Mouse (Mus musculus): ENCODE measurements around the gene 1700023F06Rik. TPM values are rescaled to one million over a fixed set of nuclear protein-coding genes. Genes with fewer than 3 reads are reported as not detected.

1700023F06Rik gene
- polyA plus RNA-seq, 1 experiment, result not detected

GRCm38 (mm10) chr11:103247504-103248177 lies 39.3 kb upstream of the 1700023F06Rik start:
- DNase-seq (ENCODE audit: low read depth in 1 of 2, low spot score in 2 of 2), result peak in 1 of 2 experiments; percentile 46
- 66% methylated on average over 11 of the region's 11 CpGs for WGBS
- Histone ChIP-seq H3K4me1 (ENCODE audit: control insufficient read depth, insufficient read depth, insufficient read length) (peaks cover 43% of the 10 kb centered on the region; the same call in 1 of the 2 replicates), H3K27me3 (ENCODE audit: control insufficient read depth, insufficient read depth, low read length) (no peaks in the 10 kb centered on the region), H3K4me3 (ENCODE audit: extremely low read depth, insufficient read depth, insufficient read length) (no peak overlapping the region), H3K27ac (ENCODE audit: insufficient read depth, low read length) (peak overlapping the region; percentile 74), H3K36me3 (ENCODE audit: control insufficient read depth, insufficient read depth, low read length) (no peaks in the 10 kb centered on the region)
- no peak for TF ChIP-seq CTCF (IDR thresholded peaks at IDR 0.05; ENCODE audit: extremely low read depth, insufficient read depth, insufficient read length, insufficient replicate concordance)
- TF ChIP-seq POLR2A (IDR thresholded peaks at IDR 0.05; ENCODE audit: low read depth, low read length), result no peak

DNA sequence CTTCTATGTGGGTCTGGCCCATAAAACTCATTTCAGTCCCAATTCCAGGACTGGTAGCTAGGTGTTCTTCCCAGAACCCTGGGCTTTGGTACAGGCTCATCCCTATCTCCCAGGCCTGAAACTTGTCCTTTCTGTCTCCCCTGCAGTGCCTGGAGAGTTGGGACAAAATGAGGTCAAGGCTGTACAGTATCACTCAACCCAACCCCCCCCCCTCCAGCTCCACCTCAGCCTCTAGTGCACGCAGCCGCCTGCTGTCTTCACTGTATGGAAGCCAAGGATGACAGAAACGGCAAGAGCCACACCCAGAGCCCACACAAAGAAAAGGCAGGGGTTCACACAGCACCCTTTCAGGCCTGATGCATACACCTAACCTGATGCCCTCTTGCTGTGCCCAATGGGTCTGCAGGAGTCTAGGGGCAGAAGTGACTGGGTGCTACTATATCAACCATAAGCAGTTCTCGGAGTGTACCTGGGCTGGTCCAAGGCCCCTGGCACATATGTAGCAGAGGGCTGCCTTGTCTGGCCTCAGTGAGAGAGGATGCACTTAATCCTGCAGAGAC lies 38.5 kb upstream of the 1700023F06Rik start:
- Histone ChIP-seq H3K36me3 (ENCODE audit: control insufficient read depth, insufficient read depth, low read length) (peaks cover 3% of the 10 kb centered on the region), H3K27me3 (ENCODE audit: control insufficient read depth, insufficient read depth, low read length) (no peaks in the 10 kb centered on the region), H3K27ac (ENCODE audit: insufficient read depth, low read length) (peak overlapping the region; percentile 31; the same call in 1 of the 2 replicates), H3K4me3 (ENCODE audit: extremely low read depth, insufficient read depth, insufficient read length) (no peak overlapping the region), H3K4me1 (ENCODE audit: control insufficient read depth, insufficient read depth, insufficient read length) (peaks cover 36% of the 10 kb centered on the region; the same call in 1 of the 2 replicates)
- WGBS, result 62% methylated on average over 4 of the region's 4 CpGs
- TF ChIP-seq CTCF (IDR thresholded peaks at IDR 0.05; ENCODE audit: extremely low read depth, insufficient read depth, insufficient read length, insufficient replicate concordance), result no peak
- TF ChIP-seq POLR2A (IDR thresholded peaks at IDR 0.05; ENCODE audit: low read depth, low read length), result no peak
- no peak for DNase-seq (ENCODE audit: low read depth in 1 of 2, low spot score in 2 of 2)

DNA sequence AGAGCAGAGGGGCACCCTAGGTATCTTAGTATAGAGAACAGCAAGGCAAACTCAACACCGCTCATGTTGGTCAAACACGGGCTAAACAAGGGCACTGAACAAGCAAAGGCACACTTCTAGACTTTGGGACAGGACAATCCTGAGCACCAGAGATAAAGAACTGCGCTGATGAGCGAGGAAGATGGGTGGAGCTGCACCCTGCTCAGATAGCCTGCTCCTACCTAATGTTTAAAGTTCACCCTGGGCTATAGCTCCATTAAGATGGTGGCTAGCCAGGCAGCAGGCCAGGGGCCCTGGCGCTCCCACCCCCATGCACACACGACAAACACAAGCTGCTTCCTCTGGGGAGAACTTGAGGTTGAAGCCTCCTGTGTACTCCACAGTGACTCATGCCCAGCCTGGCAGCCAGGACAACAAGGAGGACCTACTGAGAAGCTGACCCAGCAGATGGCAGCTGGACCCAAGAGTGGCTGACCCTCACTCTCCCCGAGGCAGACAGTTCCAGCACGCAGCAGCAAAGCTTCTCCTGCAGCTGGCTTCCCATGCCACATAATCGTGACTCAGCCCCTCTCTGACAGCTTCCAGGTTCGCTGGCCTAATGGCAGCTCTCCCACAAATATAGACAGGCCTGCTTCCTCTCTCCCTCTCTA lies 37.8 kb upstream of the 1700023F06Rik start:
- H3K27ac ChIP-seq (ENCODE audit: insufficient read depth, low read length), result peak overlapping the region; percentile 33
- no peak for DNase-seq (ENCODE audit: low read depth in 1 of 2, low spot score in 2 of 2)
- peaks cover 36% of the 10 kb centered on the region; the same call in 1 of the 2 replicates for H3K4me1 ChIP-seq (ENCODE audit: control insufficient read depth, insufficient read depth, insufficient read length)
- TF ChIP-seq CTCF (IDR thresholded peaks at IDR 0.05; ENCODE audit: extremely low read depth, insufficient read depth, insufficient read length, insufficient replicate concordance) (no peak), POLR2A (IDR thresholded peaks at IDR 0.05; ENCODE audit: low read depth, low read length) (no peak)
- WGBS, result 45% methylated on average over 10 of the region's 10 CpGs
- H3K27me3 ChIP-seq (ENCODE audit: control insufficient read depth, insufficient read depth, low read length), result no peaks in the 10 kb centered on the region
- H3K4me3 ChIP-seq (ENCODE audit: extremely low read depth, insufficient read depth, insufficient read length), result no peak overlapping the region
- peaks cover 7% of the 10 kb centered on the region for H3K36me3 ChIP-seq (ENCODE audit: control insufficient read depth, insufficient read depth, low read length)

DNA sequence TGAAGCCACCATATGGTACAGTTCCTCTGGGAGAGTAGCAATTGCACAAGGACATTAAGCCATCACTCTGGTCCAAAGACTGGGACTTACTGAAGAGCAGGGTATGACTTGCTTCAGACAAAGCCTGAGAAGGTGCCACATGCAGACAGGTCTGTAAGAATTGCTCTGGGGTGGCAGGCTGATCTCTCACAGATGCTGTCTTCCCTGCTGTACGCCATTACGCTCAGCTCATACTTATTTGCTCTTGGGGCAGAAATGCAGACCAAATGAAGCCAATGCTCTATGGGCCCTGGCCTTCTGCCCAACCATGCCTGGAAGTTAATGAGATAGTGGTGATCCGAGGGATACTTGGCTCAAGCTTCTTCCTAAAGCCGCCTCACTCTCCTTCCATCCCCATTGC lies 36.5 kb upstream of the 1700023F06Rik start:
- TF ChIP-seq POLR2A (IDR thresholded peaks at IDR 0.05; ENCODE audit: low read depth, low read length), result no peak
- TF ChIP-seq CTCF (IDR thresholded peaks at IDR 0.05; ENCODE audit: extremely low read depth, insufficient read depth, insufficient read length, insufficient replicate concordance), result no peak
- H3K27ac ChIP-seq (ENCODE audit: insufficient read depth, low read length), result no peak overlapping the region
- DNase-seq (ENCODE audit: low read depth in 1 of 2, low spot score in 2 of 2), result no peak
- WGBS, result 81% methylated on average over 4 of the region's 4 CpGs
- peaks cover 17% of the 10 kb centered on the region for H3K36me3 ChIP-seq (ENCODE audit: control insufficient read depth, insufficient read depth, low read length)
- peaks cover 33% of the 10 kb centered on the region; the same call in 1 of the 2 replicates for H3K4me1 ChIP-seq (ENCODE audit: control insufficient read depth, insufficient read depth, insufficient read length)
- H3K27me3 ChIP-seq (ENCODE audit: control insufficient read depth, insufficient read depth, low read length), result no peaks in the 10 kb centered on the region
- H3K4me3 ChIP-seq (ENCODE audit: extremely low read depth, insufficient read depth, insufficient read length), result no peak overlapping the region

- Histone ChIP-seq H3K36me3 (ENCODE audit: control insufficient read depth, insufficient read depth, low read length) (peaks cover 52% of the 10 kb centered on the region), H3K4me1 (ENCODE audit: control insufficient read depth, insufficient read depth, insufficient read length) (0 out of 2 replicates have a peak, but pooled peaks cover under 1% of the 10 kb centered on the region), H3K4me3 (ENCODE audit: extremely low read depth, insufficient read depth, insufficient read length) (no peak overlapping the region), H3K27me3 (ENCODE audit: control insufficient read depth, insufficient read depth, low read length) (no peaks in the 10 kb centered on the region), H3K27ac (ENCODE audit: insufficient read depth, low read length) (no peak overlapping the region)
- DNase-seq (ENCODE audit: low read depth in 1 of 2, low spot score in 2 of 2), result no peak
- TF ChIP-seq CTCF (IDR thresholded peaks at IDR 0.05; ENCODE audit: extremely low read depth, insufficient read depth, insufficient read length, insufficient replicate concordance) (no peak), POLR2A (IDR thresholded peaks at IDR 0.05; ENCODE audit: low read depth, low read length) (no peak)
- 57% methylated on average over 7 of the region's 7 CpGs for WGBS
These were observed 32.4 kb upstream of the 1700023F06Rik start for GRCm38 (mm10) chr11:103240740-103241139.

- TF ChIP-seq CTCF (IDR thresholded peaks at IDR 0.05; ENCODE audit: extremely low read depth, insufficient read depth, insufficient read length, insufficient replicate concordance), result peak; percentile 17; the same call in 1 of the 2 replicates
- no peak for TF ChIP-seq POLR2A (IDR thresholded peaks at IDR 0.05; ENCODE audit: low read depth, low read length)
- no peak for DNase-seq (ENCODE audit: low read depth in 1 of 2, low spot score in 2 of 2)
- Histone ChIP-seq H3K4me1 (ENCODE audit: control insufficient read depth, insufficient read depth, insufficient read length) (no peaks in the 10 kb centered on the region), H3K4me3 (ENCODE audit: extremely low read depth, insufficient read depth, insufficient read length) (no peak overlapping the region), H3K36me3 (ENCODE audit: control insufficient read depth, insufficient read depth, low read length) (peaks cover 53% of the 10 kb centered on the region), H3K27ac (ENCODE audit: insufficient read depth, low read length) (no peak overlapping the region), H3K27me3 (ENCODE audit: control insufficient read depth, insufficient read depth, low read length) (no peaks in the 10 kb centered on the region)
- WGBS, result 93% methylated on average over 9 of the region's 9 CpGs
These were observed 29.4 kb upstream of the 1700023F06Rik start for GRCm38 (mm10) chr11:103237757-103238156.

Data from spleen, adult 2 months (tissue).